Mouse (Mus musculus): ENCODE measurements at regions not wholly inside any gene's neighbourhood (a gene's known extent, or its start where the extent isn't known, plus 50 kb on each side); places are given as distances from the start of the nearest gene placed in this dataset.

GRCm38 (mm10) chr16:50045552-50046547 is 245.5 kb downstream of the Cd47 start:
- ATAC-seq (replicated peaks; ENCODE audit: insufficient number of reproducible peaks, insufficient read depth, low FRiP score, low read depth): no peak; the same call in 1 of the 2 replicates

GRCm38 (mm10) chr16:50063540-50063939 is 263.2 kb downstream of the Cd47 start:
- 59% methylated on average over 4 of the region's 4 CpGs for WGBS
- ATAC-seq (replicated peaks; ENCODE audit: insufficient number of reproducible peaks, insufficient read depth, low FRiP score, low read depth): no peak
- Histone ChIP-seq H3K4me2 (no peak overlapping the region), H3K27ac (no peak overlapping the region), H3K4me1 (replicated peaks) (no peaks in the 10 kb centered on the region), H3K27me3 (no peaks in the 10 kb centered on the region), H3K9ac (no peak overlapping the region), H3K36me3 (no peaks in the 10 kb centered on the region), H3K4me3 (no peak overlapping the region), H3K9me3 (replicated peaks) (no peaks in the 10 kb centered on the region)

More at GRCm38 (mm10) chr16:50045552-50046547, 245.5 kb downstream of the Cd47 start:
- Histone ChIP-seq H3K9me3 (replicated peaks) (no peaks in the 10 kb centered on the region), H3K36me3 (no peaks in the 10 kb centered on the region), H3K4me1 (replicated peaks) (0 out of 2 replicates have a peak, but pooled peaks cover 3% of the 10 kb centered on the region), H3K27me3 (no peaks in the 10 kb centered on the region), H3K27ac (no peak overlapping the region), H3K4me2 (peak overlapping the region; percentile 68), H3K9ac (0 out of 2 replicates have a peak overlapping the region, but pooled peaks have one; percentile 45), H3K4me3 (peak overlapping the region; percentile 44)
- WGBS: 11% methylated on average over 32 of the region's 32 CpGs

- WGBS: 77% methylated on average over 5 of the region's 5 CpGs
- Histone ChIP-seq H3K9me3 (replicated peaks) (no peaks in the 10 kb centered on the region), H3K4me1 (replicated peaks) (no peaks in the 10 kb centered on the region), H3K9ac (no peak overlapping the region), H3K27ac (no peak overlapping the region), H3K4me2 (no peak overlapping the region), H3K36me3 (no peaks in the 10 kb centered on the region), H3K27me3 (no peaks in the 10 kb centered on the region), H3K4me3 (no peak overlapping the region)
- no peak for ATAC-seq (replicated peaks; ENCODE audit: insufficient number of reproducible peaks, insufficient read depth, low FRiP score, low read depth)
These were observed 265.2 kb downstream of the Cd47 start for GRCm38 (mm10) chr16:50065336-50066082.

GRCm38 (mm10) chr16:50069033-50069432 is 268.7 kb downstream of the Cd47 start:
- no peaks in the 10 kb centered on the region for H3K4me1 ChIP-seq (replicated peaks)
- no peaks in the 10 kb centered on the region for H3K36me3 ChIP-seq
- no peaks in the 10 kb centered on the region for H3K27me3 ChIP-seq
- H3K4me2 ChIP-seq: no peak overlapping the region
- no peak overlapping the region for H3K9ac ChIP-seq
- H3K9me3 ChIP-seq (replicated peaks): no peaks in the 10 kb centered on the region
- H3K4me3 ChIP-seq: no peak overlapping the region
- 72% methylated on average over 4 of the region's 4 CpGs for WGBS
- no peak; the same call in 1 of the 2 replicates for ATAC-seq (replicated peaks; ENCODE audit: insufficient number of reproducible peaks, insufficient read depth, low FRiP score, low read depth)
- no peak overlapping the region for H3K27ac ChIP-seq

- no peaks in the 10 kb centered on the region for H3K27me3 ChIP-seq
- H3K27ac ChIP-seq: no peak overlapping the region
- no peak overlapping the region for H3K4me3 ChIP-seq
- no peak for ATAC-seq (replicated peaks; ENCODE audit: insufficient number of reproducible peaks, insufficient read depth, low FRiP score, low read depth)
- no peak overlapping the region for H3K9ac ChIP-seq
- no peak overlapping the region for H3K4me2 ChIP-seq
- H3K36me3 ChIP-seq: no peaks in the 10 kb centered on the region
- WGBS: 44% methylated on average over 4 of the region's 4 CpGs
- H3K4me1 ChIP-seq (replicated peaks): no peaks in the 10 kb centered on the region
- H3K9me3 ChIP-seq (replicated peaks): no peaks in the 10 kb centered on the region
These were observed 270.4 kb downstream of the Cd47 start for GRCm38 (mm10) chr16:50070728-50071127.

GRCm38 (mm10) chr16:50072853-50073360 is 272.6 kb downstream of the Cd47 start:
- WGBS: 57% methylated on average over 14 of the region's 14 CpGs
- no peaks in the 10 kb centered on the region for H3K36me3 ChIP-seq
- H3K4me3 ChIP-seq: no peak overlapping the region
- H3K27ac ChIP-seq: no peak overlapping the region
- ATAC-seq (replicated peaks; ENCODE audit: insufficient number of reproducible peaks, insufficient read depth, low FRiP score, low read depth): no peak
- no peak overlapping the region for H3K9ac ChIP-seq
- no peaks in the 10 kb centered on the region for H3K27me3 ChIP-seq
- H3K9me3 ChIP-seq (replicated peaks): no peaks in the 10 kb centered on the region
- H3K4me1 ChIP-seq (replicated peaks): no peaks in the 10 kb centered on the region
- no peak overlapping the region for H3K4me2 ChIP-seq

- H3K36me3 ChIP-seq: no peaks in the 10 kb centered on the region
- H3K9me3 ChIP-seq (replicated peaks): no peaks in the 10 kb centered on the region
- ATAC-seq (replicated peaks; ENCODE audit: insufficient number of reproducible peaks, insufficient read depth, low FRiP score, low read depth): no peak
- WGBS: 70% methylated on average over 4 of the region's 4 CpGs
- H3K9ac ChIP-seq: no peak overlapping the region
- no peaks in the 10 kb centered on the region for H3K4me1 ChIP-seq (replicated peaks)
- no peak overlapping the region for H3K27ac ChIP-seq
- no peaks in the 10 kb centered on the region for H3K27me3 ChIP-seq
- H3K4me3 ChIP-seq: no peak overlapping the region
- H3K4me2 ChIP-seq: no peak overlapping the region
These were observed 273.6 kb downstream of the Cd47 start for GRCm38 (mm10) chr16:50073979-50074378.

GRCm38 (mm10) chr16:50075641-50076040 is 275.3 kb downstream of the Cd47 start:
- no peaks in the 10 kb centered on the region for H3K27me3 ChIP-seq
- H3K4me2 ChIP-seq: no peak overlapping the region
- H3K36me3 ChIP-seq: no peaks in the 10 kb centered on the region
- H3K9me3 ChIP-seq (replicated peaks): no peaks in the 10 kb centered on the region
- ATAC-seq (replicated peaks; ENCODE audit: insufficient number of reproducible peaks, insufficient read depth, low FRiP score, low read depth): no peak
- H3K9ac ChIP-seq: no peak overlapping the region
- H3K27ac ChIP-seq: no peak overlapping the region
- no peaks in the 10 kb centered on the region for H3K4me1 ChIP-seq (replicated peaks)
- WGBS: 80% methylated on average over 4 of the region's 4 CpGs
- no peak overlapping the region for H3K4me3 ChIP-seq

- Histone ChIP-seq H3K36me3 (no peaks in the 10 kb centered on the region), H3K4me2 (no peak overlapping the region), H3K27ac (no peak overlapping the region), H3K4me3 (no peak overlapping the region), H3K9ac (no peak overlapping the region), H3K4me1 (replicated peaks) (no peaks in the 10 kb centered on the region), H3K9me3 (replicated peaks) (no peaks in the 10 kb centered on the region), H3K27me3 (no peaks in the 10 kb centered on the region)
- WGBS: 66% methylated on average over 1 of the region's 1 CpGs
- ATAC-seq (replicated peaks; ENCODE audit: insufficient number of reproducible peaks, insufficient read depth, low FRiP score, low read depth): no peak
These were observed 281.2 kb downstream of the Cd47 start for GRCm38 (mm10) chr16:50081511-50081910.

- no peaks in the 10 kb centered on the region for H3K27me3 ChIP-seq
- ATAC-seq (replicated peaks; ENCODE audit: insufficient number of reproducible peaks, insufficient read depth, low FRiP score, low read depth): no peak
- H3K4me1 ChIP-seq (replicated peaks): no peaks in the 10 kb centered on the region
- no peaks in the 10 kb centered on the region for H3K36me3 ChIP-seq
- H3K9me3 ChIP-seq (replicated peaks): no peaks in the 10 kb centered on the region
- no peak overlapping the region for H3K4me3 ChIP-seq
- H3K4me2 ChIP-seq: no peak overlapping the region
- no peak overlapping the region for H3K9ac ChIP-seq
- no peak overlapping the region for H3K27ac ChIP-seq
- WGBS: 74% methylated on average over 1 of the region's 1 CpGs
These were observed 292.0 kb downstream of the Cd47 start for GRCm38 (mm10) chr16:50092318-50092717.

- Histone ChIP-seq H3K27ac (no peak overlapping the region), H3K9ac (no peak overlapping the region), H3K36me3 (no peaks in the 10 kb centered on the region), H3K27me3 (no peaks in the 10 kb centered on the region), H3K4me3 (no peak overlapping the region), H3K9me3 (replicated peaks) (no peaks in the 10 kb centered on the region), H3K4me1 (replicated peaks) (no peaks in the 10 kb centered on the region), H3K4me2 (no peak overlapping the region)
- 91% methylated on average over 3 of the region's 3 CpGs for WGBS
- no peak for ATAC-seq (replicated peaks; ENCODE audit: insufficient number of reproducible peaks, insufficient read depth, low FRiP score, low read depth)
These were observed 292.4 kb downstream of the Cd47 start for GRCm38 (mm10) chr16:50092780-50093179.
